Mouse (Mus musculus) stomach, embryonic 15.5 days (tissue): ENCODE data around the gene Foxn1. TPM values are rescaled to one million over a fixed set of nuclear protein-coding genes. Genes with fewer than 3 reads are reported as not detected.

ENCODE experiments used
- ATAC-seq: fragments of 200-750 bp; cut with Nextera tagmentation; 2 replicates; pipeline ENCODE4 v1.8.0; 2017; ENCODE audit warnings: low read depth, moderate number of reproducible peaks, moderate TSS enrichment; ENCODE audit not compliant: insufficient read depth, low FRiP score
- H3K27ac ChIP-seq: fragments of 300-500 bp; sonication (generic); 2 replicates; pipeline ENCODE4 v1.5.1; 2015; ENCODE audit warnings: mild to moderate bottlenecking, inconsistent platforms
- H3K27me3 ChIP-seq: fragments of 300-500 bp; sonication (generic); replicated peaks from 2 replicates; pipeline ENCODE4 v1.6.1; 2015; ENCODE audit warnings: inconsistent platforms
- H3K36me3 ChIP-seq: fragments of 300-500 bp; sonication (generic); 2 replicates; pipeline ENCODE4 v1.6.1; 2015; ENCODE audit warnings: inconsistent platforms
- H3K4me1 ChIP-seq: fragments of 300-500 bp; sonication (generic); 2 replicates; pipeline ENCODE4 v1.6.1; 2015; ENCODE audit warnings: inconsistent platforms
- H3K4me2 ChIP-seq: fragments of 300-500 bp; sonication (generic); 2 replicates; pipeline ENCODE4 v1.6.1; 2015; ENCODE audit warnings: mild to moderate bottlenecking, inconsistent platforms
- H3K4me3 ChIP-seq: fragments of 300-500 bp; sonication (generic); replicated peaks from 2 replicates; pipeline ENCODE4 v1.5.1; 2015; ENCODE audit warnings: inconsistent platforms
- H3K9ac ChIP-seq: fragments of 300-500 bp; sonication (generic); 2 replicates; pipeline ENCODE4 v1.6.1; 2015; ENCODE audit warnings: inconsistent platforms
- H3K9me3 ChIP-seq: fragments of 300-500 bp; sonication (generic); 2 replicates; pipeline ENCODE4 v1.6.1; 2016; ENCODE audit warnings: inconsistent platforms
- WGBS: fragments of 180-500 bp; shearing (Covaris S2); methylation state at CpG from one replicate; pipeline ENCODE4 v1.1.7; 2015; 5-methylcytosine and 5-hydroxymethylcytosine counted together
- polyA plus RNA-seq: library from polyadenylated mRNA; unstranded; fragments of >200 nt; fragmentation: Nextera tagmentation; extraction: Ambion mirVana; gene quantifications from 2 replicates; pipeline ENCODE4 v1.2.1, GENCODE M21; 2015

Foxn1 gene
- 0.63 and 0.90 TPM in 2 replicates for polyA plus RNA-seq

DNA sequence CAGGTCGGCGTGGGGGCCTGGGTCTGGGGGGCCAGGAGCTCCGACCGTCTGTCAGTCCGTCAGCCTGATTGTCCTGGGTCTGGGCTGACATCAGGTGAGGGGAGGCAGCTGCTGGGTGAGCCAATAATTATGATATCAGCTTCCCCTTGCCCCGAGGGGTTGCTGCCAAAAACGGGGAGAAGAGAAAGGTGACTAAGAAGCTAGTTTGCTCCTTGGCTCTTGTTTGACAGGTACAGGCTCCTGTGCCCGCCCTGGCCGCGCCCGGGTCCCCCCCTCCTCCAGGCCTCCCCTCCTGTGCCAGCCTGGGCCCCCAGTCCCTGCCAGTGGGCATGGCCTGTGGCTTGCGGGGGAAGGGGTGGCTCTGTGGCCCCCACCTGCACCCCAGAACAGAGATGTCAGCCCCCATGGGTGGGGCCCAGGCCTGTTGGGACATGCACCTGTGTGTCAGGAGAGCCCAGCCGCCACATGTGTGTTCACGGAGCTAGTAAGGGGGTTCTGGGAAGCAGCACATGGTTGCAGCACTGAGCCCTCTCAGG, at the start of gene Foxn1:
TSS of gene Foxn1 (minus strand) at position 51 of the 536 bp plus-strand sequence.
- no peaks in the 10 kb centered on the region for H3K9me3 ChIP-seq
- no peak within 1 kb of the TSS for H3K4me3 ChIP-seq
- no peak; the same call in 1 of the 2 replicates for ATAC-seq
- WGBS, result 75% methylated on average over 14 of the region's 14 CpGs
- H3K4me1 ChIP-seq, result no peaks in the 10 kb centered on the region
- no peaks in the 10 kb centered on the region for H3K36me3 ChIP-seq
- no peak within 1 kb of the TSS for H3K9ac ChIP-seq
- peak within 1 kb of the TSS; percentile 49; the same call in 1 of the 2 replicates for H3K27ac ChIP-seq
- H3K4me2 ChIP-seq, result peak within 1 kb of the TSS; percentile 12; the same call in 1 of the 2 replicates
- no peaks in the 10 kb centered on the region for H3K27me3 ChIP-seq

DNA sequence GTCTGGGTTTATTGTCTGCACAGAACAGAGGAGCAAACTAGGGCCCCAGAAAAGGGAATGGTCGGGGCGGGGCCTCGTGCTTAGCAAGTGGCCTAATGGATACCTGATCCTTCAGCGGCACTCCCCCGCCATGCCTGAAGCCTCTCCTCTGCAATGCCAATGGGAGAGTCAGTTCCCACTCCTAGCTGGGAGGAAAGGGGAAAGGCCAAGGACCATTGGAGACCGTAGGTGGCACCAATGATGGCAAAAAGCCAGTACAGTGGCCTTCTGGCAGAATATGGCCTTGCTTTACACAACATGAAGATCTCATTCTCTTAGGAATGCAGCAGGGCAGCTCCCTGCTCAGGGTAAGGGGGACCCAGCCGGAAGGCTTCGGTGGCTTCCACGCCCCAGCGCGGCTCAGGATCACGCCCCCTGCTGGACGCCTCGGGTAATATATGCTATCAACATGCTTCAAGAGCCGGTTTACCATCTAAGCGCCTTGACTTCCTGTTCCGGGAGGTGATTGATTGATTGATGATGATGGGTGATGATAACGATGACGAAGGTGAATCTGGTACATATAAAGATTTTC, 49.5 kb upstream of the Foxn1 start:
- Histone ChIP-seq H3K9ac (no peak overlapping the region), H3K27me3 (no peaks in the 10 kb centered on the region), H3K4me2 (peak overlapping the region; percentile 26; the same call in 1 of the 2 replicates), H3K9me3 (no peaks in the 10 kb centered on the region), H3K4me3 (no peak overlapping the region), H3K4me1 (peaks cover 7% of the 10 kb centered on the region), H3K27ac (peak overlapping the region; percentile 23; the same call in 1 of the 2 replicates), H3K36me3 (no peaks in the 10 kb centered on the region)
- WGBS, result 5% methylated on average over 19 of the region's 19 CpGs
- ATAC-seq, result peak; percentile 50

DNA sequence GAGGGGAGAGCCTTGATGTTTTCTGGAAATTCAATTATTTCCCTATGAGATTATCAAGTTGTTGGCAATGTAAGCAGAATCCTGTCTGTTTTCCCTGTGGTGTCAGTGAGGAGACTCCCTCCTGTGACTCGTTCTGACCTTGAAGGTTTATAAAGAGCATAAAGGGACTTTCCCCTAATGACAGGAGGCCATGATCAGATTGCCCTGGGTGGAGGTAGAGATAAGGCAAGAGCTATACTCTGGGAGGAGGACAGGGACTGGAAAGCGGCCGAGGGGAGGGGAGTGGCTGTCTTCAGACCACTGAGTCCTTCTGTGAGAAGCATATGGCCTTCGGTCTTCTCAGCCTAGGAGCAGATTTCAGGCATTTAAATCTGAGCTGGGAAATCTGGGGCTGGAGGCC, 47.7 kb upstream of the Foxn1 start:
- no peak overlapping the region for H3K9ac ChIP-seq
- 41% methylated on average over 4 of the region's 4 CpGs for WGBS
- H3K27ac ChIP-seq, result no peak overlapping the region
- no peaks in the 10 kb centered on the region for H3K36me3 ChIP-seq
- peaks cover 7% of the 10 kb centered on the region for H3K4me1 ChIP-seq
- H3K27me3 ChIP-seq, result no peaks in the 10 kb centered on the region
- no peak for ATAC-seq
- H3K4me3 ChIP-seq, result no peak overlapping the region
- H3K4me2 ChIP-seq, result no peak overlapping the region
- no peaks in the 10 kb centered on the region for H3K9me3 ChIP-seq

DNA sequence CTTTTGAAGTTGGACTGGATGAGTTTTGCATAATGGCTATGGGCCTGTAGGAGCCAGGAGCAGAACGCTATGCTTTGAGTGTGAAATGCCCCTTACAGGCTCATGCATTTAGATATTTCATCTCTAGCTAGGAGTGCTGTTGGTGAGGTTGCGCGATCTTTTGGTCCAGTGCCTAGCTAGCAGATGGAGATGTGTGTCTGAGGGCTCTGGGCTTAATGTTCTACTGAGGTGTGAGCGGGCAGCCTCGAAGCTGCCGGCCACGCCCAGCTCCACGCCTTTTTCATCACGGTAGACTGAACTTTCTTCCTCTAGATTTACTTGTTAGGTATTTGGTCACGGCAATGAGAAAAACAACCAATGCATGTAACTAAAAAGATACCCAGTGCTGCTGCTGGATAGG, 44.8 kb upstream of the Foxn1 start:
- no peak overlapping the region for H3K9ac ChIP-seq
- H3K36me3 ChIP-seq, result no peaks in the 10 kb centered on the region
- no peak overlapping the region for H3K4me2 ChIP-seq
- no peak overlapping the region for H3K4me3 ChIP-seq
- no peak for ATAC-seq
- no peaks in the 10 kb centered on the region for H3K27me3 ChIP-seq
- H3K27ac ChIP-seq, result no peak overlapping the region
- WGBS, result 72% methylated on average over 10 of the region's 10 CpGs
- H3K4me1 ChIP-seq, result peaks cover 6% of the 10 kb centered on the region
- H3K9me3 ChIP-seq, result no peaks in the 10 kb centered on the region

DNA sequence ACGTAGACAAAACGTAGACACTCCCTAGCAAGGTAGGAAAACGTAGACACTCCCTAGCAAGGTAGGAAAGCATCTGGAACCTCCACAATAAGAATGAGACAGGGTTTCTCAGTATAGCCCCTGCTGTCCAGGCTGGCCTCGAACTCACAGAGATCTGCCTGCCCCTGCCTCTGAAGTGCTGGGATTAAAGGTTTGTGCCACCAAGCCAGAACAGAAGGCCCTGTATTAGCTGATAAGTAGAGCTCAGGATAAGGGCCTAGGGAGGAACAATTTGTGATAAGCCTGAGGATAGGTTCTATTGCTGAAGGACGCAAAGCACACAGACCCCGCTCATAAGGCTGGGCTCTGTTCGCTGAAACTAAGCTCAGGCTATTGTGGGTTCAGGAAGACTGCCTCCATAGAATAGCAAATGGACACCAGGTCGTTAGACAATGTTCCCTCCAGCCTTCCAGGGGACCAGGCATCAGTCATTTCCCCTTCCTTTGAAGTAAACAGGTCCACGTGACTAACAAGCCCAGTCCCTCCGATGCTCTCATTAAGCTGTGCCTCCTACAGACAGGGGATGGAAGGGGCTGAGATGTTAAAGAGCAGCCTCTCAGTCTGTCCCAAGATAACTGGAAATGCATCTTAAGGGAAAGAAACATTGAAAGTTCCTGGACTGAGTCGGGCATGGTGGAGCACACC, 44.0 kb upstream of the Foxn1 start:
- no peak overlapping the region for H3K27ac ChIP-seq
- no peaks in the 10 kb centered on the region for H3K27me3 ChIP-seq
- H3K4me2 ChIP-seq, result no peak overlapping the region
- H3K36me3 ChIP-seq, result no peaks in the 10 kb centered on the region
- no peaks in the 10 kb centered on the region for H3K9me3 ChIP-seq
- no peaks in the 10 kb centered on the region for H3K4me1 ChIP-seq
- no peak overlapping the region for H3K9ac ChIP-seq
- ATAC-seq, result no peak
- H3K4me3 ChIP-seq, result no peak overlapping the region
- 52% methylated on average over 11 of the region's 11 CpGs for WGBS

DNA sequence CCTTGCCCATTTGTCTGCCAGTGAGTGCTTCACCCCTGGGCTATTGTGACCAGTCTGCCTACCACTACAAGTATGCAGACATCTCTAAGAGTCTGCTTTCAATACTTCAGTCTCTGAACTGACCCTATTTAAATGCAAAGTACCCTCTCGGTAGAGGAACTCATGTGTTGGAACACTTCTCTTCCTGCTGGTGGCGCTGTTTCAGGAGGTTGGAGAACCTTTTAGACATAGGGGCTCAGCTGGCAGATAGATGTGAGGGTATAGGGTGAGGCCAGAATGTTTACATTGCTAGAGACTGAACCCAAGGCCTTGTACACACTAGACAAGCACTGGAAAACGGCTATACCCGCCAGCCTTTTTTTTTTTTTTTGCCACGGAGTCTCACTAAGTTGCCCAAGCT, 42.0 kb upstream of the Foxn1 start:
- Histone ChIP-seq H3K27ac (no peak overlapping the region), H3K4me1 (no peaks in the 10 kb centered on the region), H3K4me3 (no peak overlapping the region), H3K9ac (no peak overlapping the region), H3K36me3 (no peaks in the 10 kb centered on the region), H3K27me3 (no peaks in the 10 kb centered on the region), H3K4me2 (no peak overlapping the region), H3K9me3 (no peaks in the 10 kb centered on the region)
- ATAC-seq, result no peak
- 67% methylated on average over 5 of the region's 5 CpGs for WGBS

DNA sequence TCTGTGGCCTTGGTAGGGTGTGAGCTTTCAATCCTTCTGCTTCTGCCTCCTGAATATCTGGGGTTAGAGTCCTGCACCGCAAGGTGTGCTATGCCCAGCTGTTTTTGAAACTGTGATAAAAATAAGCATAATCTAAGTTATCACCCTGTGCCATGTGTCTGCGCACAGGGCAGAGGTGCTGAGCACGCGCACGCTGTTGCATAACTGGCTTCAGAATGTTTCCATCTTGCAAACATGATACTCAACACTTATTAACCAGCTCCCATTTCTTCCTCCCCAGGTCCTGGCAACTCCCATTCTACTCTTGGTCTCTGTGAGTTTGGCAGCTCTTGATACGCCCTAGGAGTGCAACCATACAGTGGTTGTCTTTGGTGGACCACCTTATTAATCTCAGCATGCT, 41.3 kb upstream of the Foxn1 start:
- no peak overlapping the region for H3K9ac ChIP-seq
- H3K4me1 ChIP-seq, result no peaks in the 10 kb centered on the region
- no peaks in the 10 kb centered on the region for H3K27me3 ChIP-seq
- no peak overlapping the region for H3K4me2 ChIP-seq
- no peak overlapping the region for H3K27ac ChIP-seq
- no peak for ATAC-seq
- H3K9me3 ChIP-seq, result no peaks in the 10 kb centered on the region
- H3K4me3 ChIP-seq, result no peak overlapping the region
- no peaks in the 10 kb centered on the region for H3K36me3 ChIP-seq
- 86% methylated on average over 6 of the region's 6 CpGs for WGBS

DNA sequence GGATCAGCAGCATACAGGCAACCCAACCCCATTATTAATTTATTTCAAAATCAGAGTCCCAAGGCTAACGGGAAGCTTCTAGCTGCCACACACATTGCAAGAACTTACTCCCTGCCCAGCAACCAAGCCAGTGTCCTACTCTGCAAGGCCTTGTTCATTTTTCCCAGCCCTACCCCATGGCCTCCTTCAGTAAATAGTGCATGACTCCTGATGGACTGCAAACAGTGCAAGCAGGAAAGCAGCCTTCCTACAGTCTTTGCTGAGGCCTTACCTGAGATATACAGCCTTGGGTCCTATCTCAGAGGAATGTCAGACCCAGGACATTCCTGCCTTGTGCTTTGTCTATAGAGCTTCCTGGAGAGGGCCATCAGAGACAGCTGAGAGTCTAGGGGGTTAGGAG, 39.2 kb upstream of the Foxn1 start:
- 55% methylated on average over 1 of the region's 1 CpGs for WGBS
- Histone ChIP-seq H3K4me3 (no peak overlapping the region), H3K9ac (no peak overlapping the region), H3K27me3 (no peaks in the 10 kb centered on the region), H3K4me1 (no peaks in the 10 kb centered on the region; the same call in 1 of the 2 replicates), H3K9me3 (no peaks in the 10 kb centered on the region), H3K36me3 (no peaks in the 10 kb centered on the region), H3K27ac (peak overlapping the region; percentile 18; the same call in 1 of the 2 replicates), H3K4me2 (no peak overlapping the region)
- ATAC-seq, result peak; percentile 61; the same call in 1 of the 2 replicates

DNA sequence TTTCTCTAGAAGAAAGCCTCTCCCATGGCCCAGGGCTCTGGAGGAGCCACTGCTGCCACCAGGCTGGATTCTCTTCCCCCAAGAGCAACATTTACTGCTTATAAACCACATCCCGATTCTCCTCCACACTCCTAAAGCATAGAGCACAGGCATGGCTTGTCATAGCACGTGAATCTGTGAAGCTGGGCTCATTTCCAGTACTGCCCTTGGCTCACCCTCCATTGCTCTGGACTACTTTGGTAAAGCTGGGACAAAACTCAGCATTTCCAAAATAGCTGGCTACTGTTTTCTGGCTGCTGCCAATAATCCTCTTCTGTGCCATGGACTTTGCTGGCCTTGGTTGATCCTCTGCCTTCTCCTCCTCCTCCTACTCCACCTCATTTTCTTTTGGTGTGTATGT, 38.0 kb upstream of the Foxn1 start:
- Histone ChIP-seq H3K4me3 (no peak overlapping the region), H3K9me3 (no peaks in the 10 kb centered on the region), H3K4me2 (no peak overlapping the region), H3K27ac (no peak overlapping the region), H3K4me1 (no peaks in the 10 kb centered on the region; the same call in 1 of the 2 replicates), H3K9ac (no peak overlapping the region), H3K27me3 (no peaks in the 10 kb centered on the region), H3K36me3 (no peaks in the 10 kb centered on the region)
- 60% methylated on average over 2 of the region's 2 CpGs for WGBS
- no peak for ATAC-seq

DNA sequence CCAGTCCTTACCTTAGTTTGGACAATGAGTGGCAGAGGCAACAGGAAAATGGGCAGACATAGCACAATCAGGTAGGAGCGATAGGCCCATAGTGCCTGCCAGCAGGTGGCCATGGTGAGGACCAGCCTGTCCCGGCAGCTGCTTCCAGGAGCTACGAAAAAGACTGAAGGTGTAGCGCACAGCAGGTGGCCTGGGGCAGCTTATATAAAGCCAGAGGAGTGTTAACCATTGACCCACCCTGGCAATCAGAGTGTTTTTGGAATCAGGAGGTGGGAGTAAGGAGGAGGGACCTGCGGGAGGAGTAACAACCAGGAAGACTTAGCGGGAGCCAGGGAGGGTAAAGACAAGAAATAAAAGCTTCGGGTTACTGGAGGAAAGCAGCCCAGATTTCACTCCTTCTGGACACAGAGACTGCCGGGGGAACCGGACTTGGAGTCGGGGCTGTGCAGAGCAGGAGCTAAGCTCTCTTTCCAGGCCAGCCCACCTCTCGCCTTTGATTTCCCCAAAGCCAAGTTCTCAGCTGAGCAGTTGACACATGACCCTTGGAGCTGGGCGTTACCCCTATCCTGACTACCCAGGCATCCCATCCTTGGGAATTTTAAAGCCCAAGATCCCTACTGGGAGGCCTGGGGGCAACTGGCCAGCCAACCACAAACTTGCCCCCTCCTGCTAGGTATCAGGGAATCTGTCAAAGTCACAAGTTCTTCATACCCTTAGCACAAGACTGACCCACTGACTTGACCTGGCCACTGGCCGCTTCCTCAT, 35.9 kb upstream of the Foxn1 start, which contains the start of gene Slc13a2:
TSS of gene Slc13a2 (minus strand) at position 163 of the 765 bp plus-strand sequence.
- no peak within 1 kb of the TSS for H3K4me3 ChIP-seq
- no peak within 1 kb of the TSS for H3K9ac ChIP-seq
- no peaks in the 10 kb centered on the region; the same call in 1 of the 2 replicates for H3K4me1 ChIP-seq
- H3K4me2 ChIP-seq, result no peak within 1 kb of the TSS
- H3K27me3 ChIP-seq, result no peaks in the 10 kb centered on the region
- no peak within 1 kb of the TSS for H3K27ac ChIP-seq
- WGBS, result 24% methylated on average over 13 of the region's 13 CpGs
- no peaks in the 10 kb centered on the region for H3K36me3 ChIP-seq
- H3K9me3 ChIP-seq, result no peaks in the 10 kb centered on the region
- ATAC-seq, result no peak

DNA sequence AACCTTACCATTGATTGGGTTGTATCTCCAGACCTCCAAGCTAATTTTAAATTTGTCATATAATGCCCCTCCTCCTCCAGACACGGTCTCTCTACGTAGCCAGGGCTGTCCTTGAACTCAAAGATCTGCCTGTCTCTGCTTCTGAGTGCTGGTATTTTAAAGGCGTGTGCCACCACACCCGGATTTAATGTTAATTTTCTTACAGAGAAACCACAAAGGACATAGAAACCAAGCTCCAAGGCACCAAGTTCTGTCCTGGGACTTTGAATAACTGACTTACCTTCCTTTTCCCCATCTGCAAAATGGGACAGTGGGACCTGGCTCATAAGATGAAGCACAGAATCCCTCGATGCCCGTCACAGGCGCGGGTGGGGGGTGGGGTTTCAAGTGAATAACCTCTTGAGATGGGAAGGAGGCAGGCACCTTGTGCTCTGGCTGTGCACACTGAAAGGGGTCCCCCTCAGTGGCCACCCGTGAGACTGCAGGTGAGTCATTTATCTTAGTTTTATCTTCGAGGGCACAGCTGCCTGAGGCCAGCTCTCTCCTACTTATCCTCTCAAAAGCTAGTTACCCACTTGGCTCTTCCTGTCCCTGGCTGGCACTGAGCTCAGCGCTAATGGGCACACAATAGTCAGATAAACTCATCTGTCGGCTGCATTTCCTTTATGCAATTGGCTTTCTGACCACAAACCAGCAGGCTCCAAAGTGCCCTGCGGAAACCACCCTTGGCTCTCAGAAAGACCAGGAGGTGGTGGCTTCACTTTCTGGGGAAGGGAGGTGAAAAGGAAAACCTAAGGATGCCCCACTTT, 35.0 kb upstream of the Foxn1 start:
- ATAC-seq, result no peak
- Histone ChIP-seq H3K9ac (no peak overlapping the region), H3K9me3 (no peaks in the 10 kb centered on the region), H3K27ac (no peak overlapping the region), H3K4me1 (no peaks in the 10 kb centered on the region; the same call in 1 of the 2 replicates), H3K4me3 (no peak overlapping the region), H3K36me3 (no peaks in the 10 kb centered on the region), H3K4me2 (no peak overlapping the region), H3K27me3 (no peaks in the 10 kb centered on the region)
- WGBS, result 59% methylated on average over 13 of the region's 13 CpGs
